Mouse (Mus musculus) embryonic facial prominence, embryonic 11.5 days (tissue): ENCODE data around the gene Clpx. TPM values are rescaled to one million over a fixed set of nuclear protein-coding genes. Genes with fewer than 3 reads are reported as not detected.

Experiments used
- ATAC-seq: fragments of 200-750 bp; cut with Nextera tagmentation; replicated peaks from 2 replicates; pipeline ENCODE4 v1.8.0; 2017; ENCODE audit warnings: low read depth; ENCODE audit not compliant: insufficient number of reproducible peaks, low FRiP score, low TSS enrichment
- DNase-seq: peaks from one replicate; pipeline ENCODE4 v3.0.0-alpha.2; 2015; ENCODE audit warnings: low spot score
- H3K27ac ChIP-seq: fragments of 300-500 bp; sonication (generic); replicated peaks from 2 replicates; pipeline ENCODE4 v1.5.1; 2014; ENCODE audit warnings: mild to moderate bottlenecking, low read depth, low read length, control low read depth
- H3K27me3 ChIP-seq: fragments of 300-500 bp; sonication (generic); 2 replicates; pipeline ENCODE4 v1.6.1; 2014; ENCODE audit warnings: mild to moderate bottlenecking, low read length, moderate library complexity, mixed read lengths; ENCODE audit not compliant: control insufficient read depth, insufficient read depth
- H3K36me3 ChIP-seq: fragments of 300-500 bp; sonication (generic); replicated peaks from 2 replicates; pipeline ENCODE4 v1.6.1; 2014; ENCODE audit warnings: low read depth, mild to moderate bottlenecking, low read length, moderate library complexity, mixed read lengths; ENCODE audit not compliant: control insufficient read depth, insufficient read depth
- H3K4me1 ChIP-seq: fragments of 300-500 bp; sonication (generic); 2 replicates; pipeline ENCODE4 v1.6.1; 2014; ENCODE audit warnings: low read length, mixed read lengths; ENCODE audit not compliant: control insufficient read depth, insufficient read depth
- H3K4me2 ChIP-seq: fragments of 300-500 bp; sonication (generic); 2 replicates; pipeline ENCODE4 v1.6.1; 2014; ENCODE audit warnings: low read depth, mild to moderate bottlenecking, control low read depth, low read length, moderate library complexity
- H3K4me3 ChIP-seq: fragments of 300-500 bp; sonication (generic); 2 replicates; pipeline ENCODE4 v1.5.1; 2014; ENCODE audit warnings: low read depth, low read length, control low read depth
- H3K9ac ChIP-seq: fragments of 300-500 bp; sonication (generic); replicated peaks from 2 replicates; pipeline ENCODE4 v1.6.1; 2014; ENCODE audit warnings: mild to moderate bottlenecking, control low read depth, low read length
- H3K9me3 ChIP-seq: fragments of 300-500 bp; sonication (generic); replicated peaks from 2 replicates; pipeline ENCODE4 v1.6.1; 2016; ENCODE audit warnings: mild to moderate bottlenecking, low read length, inconsistent platforms, mixed read lengths; ENCODE audit not compliant: control insufficient read depth
- WGBS: fragments of 180-500 bp; shearing (Covaris S2); extraction: QIAGEN DNeasy Blood & Tissue Kit; methylation state at CpG from one replicate; pipeline ENCODE4 v1.1.7; 2014; 5-methylcytosine and 5-hydroxymethylcytosine counted together
- polyA plus RNA-seq: library from polyadenylated mRNA; unstranded; fragments of >200 nt; fragmentation: Nextera tagmentation; extraction: Ambion mirVana; gene quantifications from 2 replicates; pipeline ENCODE4 v1.2.1, GENCODE M21; 2014

Clpx gene
- polyA plus RNA-seq, 1 experiment from 2014 or later: 64.3 TPM

DNA sequence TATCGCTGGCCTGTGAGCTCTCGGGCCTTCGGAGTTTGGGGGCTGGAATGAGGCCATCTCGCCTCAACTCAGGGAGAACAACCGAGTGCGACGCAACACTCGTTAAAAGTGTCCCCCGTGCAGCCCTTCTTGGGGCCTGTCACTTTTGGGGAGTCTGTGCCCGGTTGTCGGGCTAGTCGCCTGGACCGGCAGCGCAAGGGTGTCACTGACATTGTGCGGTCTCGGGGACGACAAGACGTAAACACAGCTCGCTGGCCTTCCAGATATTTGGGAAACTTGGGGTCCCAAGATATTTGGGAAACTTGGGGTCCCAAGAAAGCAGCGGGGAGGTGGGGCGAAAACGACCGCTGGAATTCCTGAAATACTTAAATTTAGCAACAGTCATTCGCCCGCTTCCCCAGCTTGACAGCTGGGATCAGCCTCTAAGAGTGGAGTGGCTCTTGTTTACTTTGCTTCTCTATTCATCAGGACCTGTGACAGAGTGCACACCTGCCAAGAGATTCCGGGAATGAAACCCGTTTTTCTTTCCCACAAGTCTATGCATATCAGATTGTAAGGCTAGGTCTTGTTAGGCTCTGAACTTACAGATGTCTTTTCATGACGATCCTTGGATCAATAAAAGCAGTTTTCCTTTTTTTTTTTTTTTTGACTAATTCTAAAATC, 787 bp downstream of the Clpx start:
- 0 out of 2 replicates have a peak overlapping the region, but pooled peaks have one; percentile 67 for H3K27ac ChIP-seq
- no peaks in the 10 kb centered on the region; the same call in 1 of the 2 replicates for H3K4me1 ChIP-seq
- H3K9ac ChIP-seq: peak overlapping the region; percentile 88
- peak; percentile 25 for DNase-seq
- H3K27me3 ChIP-seq: no peaks in the 10 kb centered on the region
- no peaks in the 10 kb centered on the region for H3K36me3 ChIP-seq
- WGBS: 5% methylated on average over 28 of the region's 28 CpGs
- peak overlapping the region; percentile 40 for H3K4me2 ChIP-seq
- no peaks in the 10 kb centered on the region for H3K9me3 ChIP-seq
- ATAC-seq: no peak
- peak overlapping the region; percentile 92 for H3K4me3 ChIP-seq

DNA sequence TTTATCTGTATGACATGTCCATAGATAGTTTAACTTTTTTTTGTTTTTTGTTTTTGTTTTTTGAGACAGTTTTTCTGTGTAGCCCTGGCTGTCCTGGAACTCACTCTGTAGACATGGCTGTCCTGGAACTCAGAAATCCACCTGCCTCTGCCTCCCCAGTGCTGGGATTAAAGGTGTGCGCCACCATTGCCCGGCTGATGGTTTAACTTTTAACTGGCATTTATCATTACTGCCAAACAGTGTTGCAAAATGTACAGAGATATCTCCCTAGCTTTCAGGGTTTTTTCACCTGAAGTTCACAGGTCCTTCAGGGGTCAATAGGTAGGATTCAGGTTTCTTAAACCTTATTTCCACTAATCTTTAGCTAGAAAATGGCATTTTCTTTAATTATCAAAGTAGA, 3.0 kb downstream of the Clpx start:
- WGBS: 95% methylated on average over 2 of the region's 2 CpGs
- H3K4me3 ChIP-seq: no peak overlapping the region
- no peaks in the 10 kb centered on the region for H3K9me3 ChIP-seq

DNA sequence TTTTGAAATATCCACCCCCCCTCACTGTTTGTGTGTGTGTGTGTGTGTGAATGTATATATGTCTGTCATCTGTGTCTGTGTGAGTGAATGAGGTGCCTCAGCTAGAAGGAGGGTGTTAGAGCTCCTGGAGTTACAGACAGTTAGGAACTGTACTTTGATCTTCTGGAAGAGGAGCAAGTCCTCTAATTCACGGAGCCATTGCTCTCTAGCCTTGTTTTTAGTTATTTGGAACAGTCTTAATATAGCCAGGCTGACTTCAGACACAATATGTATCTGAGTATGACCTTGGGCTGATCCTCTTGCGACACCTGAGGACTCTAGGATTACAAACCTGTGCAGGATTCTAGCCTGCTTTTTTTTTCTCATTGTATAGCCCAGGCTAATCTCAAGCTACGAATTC, 4.7 kb downstream of the Clpx start:
- no peak overlapping the region for H3K4me2 ChIP-seq
- DNase-seq: no peak
- H3K27ac ChIP-seq: no peak overlapping the region
- H3K4me3 ChIP-seq: no peak overlapping the region
- no peak overlapping the region for H3K9ac ChIP-seq
- no peak for ATAC-seq
- no peaks in the 10 kb centered on the region for H3K27me3 ChIP-seq
- 87% methylated on average over 3 of the region's 3 CpGs for WGBS
- H3K36me3 ChIP-seq: no peaks in the 10 kb centered on the region; the same call in 1 of the 2 replicates
- H3K4me1 ChIP-seq: no peaks in the 10 kb centered on the region
- no peaks in the 10 kb centered on the region for H3K9me3 ChIP-seq

More for the DNA sequence above, 3.0 kb downstream of the Clpx start:
- no peaks in the 10 kb centered on the region; the same call in 1 of the 2 replicates for H3K36me3 ChIP-seq
- H3K4me1 ChIP-seq: no peaks in the 10 kb centered on the region; the same call in 1 of the 2 replicates
- no peak overlapping the region for H3K4me2 ChIP-seq
- H3K9ac ChIP-seq: no peak overlapping the region
- no peaks in the 10 kb centered on the region for H3K27me3 ChIP-seq
- ATAC-seq (no peak), DNase-seq (no peak)
- H3K27ac ChIP-seq: no peak overlapping the region

DNA sequence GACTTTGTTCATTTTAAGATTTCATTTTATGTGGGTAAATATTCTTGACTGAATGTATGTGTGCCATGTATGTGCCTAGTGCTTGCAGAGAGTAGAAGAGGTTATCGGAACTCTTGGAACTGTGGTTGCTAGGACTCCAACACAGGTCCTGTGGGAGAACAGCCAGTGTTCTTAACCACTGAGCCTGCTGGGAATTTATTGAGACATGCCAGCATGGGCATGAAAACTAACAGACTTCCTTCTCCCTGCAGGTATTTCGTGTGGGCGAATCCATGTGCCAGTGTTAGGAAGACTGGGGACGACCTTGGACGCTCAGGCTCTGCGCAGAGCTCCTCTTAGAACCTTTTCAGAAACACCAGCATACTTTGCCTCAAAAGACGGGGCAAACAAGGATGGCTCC, 5.6 kb downstream of the Clpx start:
- Histone ChIP-seq H3K27ac (no peak overlapping the region), H3K27me3 (no peaks in the 10 kb centered on the region), H3K9ac (no peak overlapping the region), H3K4me1 (no peaks in the 10 kb centered on the region), H3K4me3 (no peak overlapping the region), H3K4me2 (no peak overlapping the region), H3K9me3 (no peaks in the 10 kb centered on the region), H3K36me3 (no peaks in the 10 kb centered on the region; the same call in 1 of the 2 replicates)
- WGBS: 95% methylated on average over 7 of the region's 7 CpGs
- ATAC-seq (no peak), DNase-seq (no peak)

DNA sequence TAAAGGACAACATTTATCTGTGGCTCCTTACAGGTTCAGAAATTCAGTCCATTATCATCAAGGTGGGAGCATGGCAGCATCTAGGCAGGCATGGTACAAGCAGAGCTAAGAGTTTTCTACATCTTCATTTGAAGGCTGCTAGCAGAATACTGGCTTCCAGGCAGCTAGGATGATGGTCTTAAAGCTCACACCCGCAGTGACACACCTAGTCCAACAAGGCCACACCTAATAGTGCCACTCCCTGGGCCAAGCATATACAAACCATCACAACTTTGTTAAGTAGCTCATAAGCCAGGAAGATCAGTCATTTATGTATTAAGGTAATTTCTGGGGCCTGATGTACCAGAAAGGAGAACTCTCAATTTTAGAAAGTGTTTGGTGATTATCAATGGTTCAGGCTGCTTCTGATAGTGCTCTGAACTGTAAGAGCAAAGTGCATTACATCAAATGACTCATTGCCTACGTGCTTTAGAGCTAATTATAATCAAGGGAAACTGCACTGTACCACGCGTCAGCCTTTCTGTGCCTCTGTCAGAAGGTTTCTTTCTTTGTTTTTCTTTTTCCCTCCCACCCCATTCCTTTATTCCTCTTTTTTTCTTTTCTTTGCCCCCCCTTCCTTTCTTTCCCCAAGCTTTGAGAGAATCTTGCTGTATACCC, 8.4 kb downstream of the Clpx start:
- DNase-seq (no peak), ATAC-seq (no peak)
- Histone ChIP-seq H3K27me3 (no peaks in the 10 kb centered on the region), H3K27ac (no peak overlapping the region), H3K4me3 (no peak overlapping the region), H3K36me3 (no peaks in the 10 kb centered on the region; the same call in 1 of the 2 replicates), H3K4me2 (no peak overlapping the region), H3K4me1 (no peaks in the 10 kb centered on the region), H3K9ac (no peak overlapping the region), H3K9me3 (no peaks in the 10 kb centered on the region)
- WGBS: 86% methylated on average over 4 of the region's 4 CpGs

DNA sequence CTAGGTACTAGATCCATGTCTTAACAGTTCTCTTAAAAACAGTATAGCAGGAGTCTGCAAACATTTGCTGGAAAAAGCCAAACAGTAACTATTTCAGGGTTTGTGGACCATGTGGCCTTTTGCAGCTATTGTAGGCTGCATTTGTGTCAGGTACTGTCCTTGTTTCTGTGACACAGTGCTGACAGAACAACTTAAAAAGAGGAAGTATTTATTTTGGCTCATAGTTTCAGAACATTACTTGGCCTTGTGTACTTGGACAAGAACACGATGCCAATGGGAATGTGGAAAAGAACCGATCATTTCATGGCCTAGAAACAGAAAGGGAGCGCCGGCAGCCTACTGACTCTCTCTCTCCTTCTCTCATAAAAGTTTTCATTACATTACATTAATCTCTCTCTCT, 9.5 kb downstream of the Clpx start:
- Histone ChIP-seq H3K4me2 (no peak overlapping the region), H3K27me3 (no peaks in the 10 kb centered on the region), H3K9ac (no peak overlapping the region), H3K4me1 (no peaks in the 10 kb centered on the region), H3K36me3 (no peaks in the 10 kb centered on the region; the same call in 1 of the 2 replicates), H3K9me3 (no peaks in the 10 kb centered on the region), H3K27ac (no peak overlapping the region), H3K4me3 (no peak overlapping the region)
- no peak for DNase-seq
- WGBS: 90% methylated on average over 4 of the region's 4 CpGs
- ATAC-seq: no peak

DNA sequence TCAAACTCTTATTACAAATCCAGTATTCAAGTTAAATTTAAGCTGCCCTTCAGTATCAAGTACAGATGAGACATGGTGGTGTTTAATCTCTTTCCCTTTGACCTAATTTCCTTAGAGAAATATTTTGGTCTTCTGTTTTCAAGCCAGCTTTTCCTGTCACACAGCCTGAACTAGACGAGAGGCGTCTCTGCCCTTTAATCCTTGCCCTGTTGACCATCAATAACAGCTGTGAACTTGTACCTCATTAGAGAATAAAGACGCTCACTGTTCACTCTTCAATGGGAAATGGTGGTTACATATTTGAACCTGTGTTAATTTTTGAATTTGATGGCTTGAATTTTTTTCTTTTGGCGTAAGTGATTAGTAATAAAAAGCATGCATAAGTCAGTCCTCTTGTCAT, 10.2 kb downstream of the Clpx start:
- Histone ChIP-seq H3K36me3 (no peaks in the 10 kb centered on the region; the same call in 1 of the 2 replicates), H3K27ac (no peak overlapping the region), H3K9ac (no peak overlapping the region), H3K9me3 (no peaks in the 10 kb centered on the region), H3K27me3 (no peaks in the 10 kb centered on the region), H3K4me3 (no peak overlapping the region), H3K4me2 (no peak overlapping the region), H3K4me1 (no peaks in the 10 kb centered on the region)
- no peak for ATAC-seq
- 75% methylated on average over 4 of the region's 4 CpGs for WGBS
- DNase-seq: no peak

DNA sequence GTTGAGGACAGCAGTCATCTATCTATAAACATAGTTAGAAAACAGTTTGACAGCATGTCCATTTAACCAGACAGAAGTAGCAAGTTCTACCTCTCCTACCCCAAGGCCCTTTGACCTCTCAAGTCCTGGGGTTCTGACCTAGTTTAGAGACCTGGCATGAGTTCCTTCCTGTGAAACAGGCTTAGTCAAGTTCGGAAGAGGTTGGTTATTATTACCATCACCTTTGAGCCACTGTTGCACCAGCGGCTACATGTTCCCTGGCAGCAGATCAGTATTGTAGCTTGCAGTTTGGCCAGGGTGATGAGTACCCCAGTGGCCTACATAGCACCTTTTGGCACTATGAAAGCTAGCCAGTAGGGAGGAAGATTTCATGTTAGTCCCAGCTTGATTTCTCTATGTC, 12.6 kb downstream of the Clpx start:
- Histone ChIP-seq H3K27me3 (no peaks in the 10 kb centered on the region), H3K4me1 (no peaks in the 10 kb centered on the region), H3K9ac (no peak overlapping the region), H3K27ac (no peak overlapping the region), H3K4me3 (no peak overlapping the region), H3K9me3 (no peaks in the 10 kb centered on the region), H3K36me3 (no peaks in the 10 kb centered on the region), H3K4me2 (no peak overlapping the region)
- no peak for ATAC-seq
- DNase-seq: no peak
- 91% methylated on average over 2 of the region's 2 CpGs for WGBS
